Comparison of ENCODE assay signal across 8 mouse cellular contexts in the genomic region with DNA sequence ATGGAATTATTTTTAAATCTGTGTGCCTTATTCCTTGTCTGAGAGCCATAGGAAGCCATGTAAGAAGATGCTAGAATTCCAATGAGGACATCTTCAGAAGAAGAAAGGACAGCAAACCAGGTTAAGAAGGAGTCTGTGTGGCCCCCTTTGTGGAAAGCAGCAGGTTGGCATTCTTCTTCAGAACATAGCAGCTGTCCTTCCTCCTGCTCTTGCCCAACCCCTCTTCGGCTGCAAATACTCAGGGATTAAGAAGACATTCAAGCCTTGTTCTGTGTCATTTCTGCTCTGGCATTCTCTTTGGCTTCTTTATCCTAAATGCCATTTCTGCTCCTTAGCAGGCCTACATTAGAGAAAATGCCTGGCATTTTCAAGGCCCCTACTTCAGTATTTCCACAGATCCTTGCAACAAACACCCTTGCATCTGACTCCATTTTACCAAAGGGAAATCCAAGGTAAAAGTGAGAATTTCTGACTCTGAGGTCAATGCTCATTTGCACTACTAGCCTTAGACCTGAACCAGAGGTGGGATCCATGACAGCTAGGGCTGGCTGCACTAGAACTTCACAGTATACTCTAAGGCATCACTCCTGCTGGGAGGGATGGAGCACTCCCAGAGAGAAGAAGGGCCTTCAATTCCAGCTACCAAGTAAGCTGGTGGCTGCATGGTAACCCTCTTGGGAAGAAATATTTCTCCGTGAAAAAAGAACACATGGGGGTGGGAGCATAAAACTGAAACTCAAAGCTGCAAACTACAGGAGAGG. TPM values are rescaled to one million over a fixed set of nuclear protein-coding genes. Genes with fewer than 3 reads are reported as not detected.
DNase-seq lines count a peak whose midpoint lies in the region; ATAC-seq and TF ChIP-seq lines count a peak whose summit lies in the region.

No protein-coding gene starts in this region.

- no peak for ATAC-seq in intestine, embryonic 14.5 days (replicated peaks; ENCODE audit: low FRiP score, low TSS enrichment, low read depth)
- ATAC-seq in intestine, postnatal 0 days = no peak
- ATAC-seq in embryonic facial prominence, embryonic 11.5 days (replicated peaks; ENCODE audit: insufficient number of reproducible peaks, low FRiP score, low TSS enrichment, low read depth) = 0 out of 2 replicates have a peak, but pooled peaks have one; percentile 24
- ATAC-seq in heart, embryonic 16.5 days (replicated peaks; ENCODE audit: extremely low read depth, insufficient read depth, low FRiP score) = no peak
- no peak for ATAC-seq in midbrain, embryonic 13.5 days

- H3K4me3 ChIP-seq in intestine, embryonic 14.5 days (ENCODE audit: low read depth, low read length) = no peak overlapping the region
- no peak overlapping the region for H3K4me3 ChIP-seq in intestine, postnatal 0 days (ENCODE audit: low read depth, low read length)
- no peak overlapping the region for H3K4me3 ChIP-seq in embryonic facial prominence, embryonic 11.5 days (ENCODE audit: low read depth, low read length)
- H3K4me3 ChIP-seq in heart, embryonic 16.5 days (ENCODE audit: low read length) = no peak overlapping the region
- no peak overlapping the region for H3K4me3 ChIP-seq in midbrain, embryonic 13.5 days (replicated peaks)

- H3K36me3 ChIP-seq in intestine, embryonic 14.5 days (ENCODE audit: control insufficient read depth, insufficient read depth, low read length) = no peaks in the 10 kb centered on the region
- H3K36me3 ChIP-seq in intestine, postnatal 0 days (ENCODE audit: control insufficient read depth, insufficient read depth) = no peaks in the 10 kb centered on the region
- H3K36me3 ChIP-seq in embryonic facial prominence, embryonic 11.5 days (replicated peaks; ENCODE audit: control insufficient read depth, insufficient read depth, low read depth, low read length) = no peaks in the 10 kb centered on the region
- no peaks in the 10 kb centered on the region for H3K36me3 ChIP-seq in heart, embryonic 16.5 days (ENCODE audit: control insufficient read depth, insufficient read depth)
- no peaks in the 10 kb centered on the region for H3K36me3 ChIP-seq in midbrain, embryonic 13.5 days

- H3K9me3 ChIP-seq in intestine, embryonic 14.5 days (ENCODE audit: control insufficient read depth, low read length) = no peaks in the 10 kb centered on the region
- no peaks in the 10 kb centered on the region for H3K9me3 ChIP-seq in intestine, postnatal 0 days (ENCODE audit: control insufficient read depth)
- H3K9me3 ChIP-seq in embryonic facial prominence, embryonic 11.5 days (replicated peaks; ENCODE audit: control insufficient read depth, low read length) = no peaks in the 10 kb centered on the region
- no peaks in the 10 kb centered on the region for H3K9me3 ChIP-seq in heart, embryonic 16.5 days (replicated peaks; ENCODE audit: control insufficient read depth, low read length)
- H3K9me3 ChIP-seq in midbrain, embryonic 13.5 days = no peaks in the 10 kb centered on the region

- peak overlapping the region; percentile 19; the same call in 1 of the 2 replicates for H3K27ac ChIP-seq in intestine, embryonic 14.5 days (ENCODE audit: low read depth)
- H3K27ac ChIP-seq in intestine, postnatal 0 days (ENCODE audit: low read depth, low read length) = no peak overlapping the region
- no peak overlapping the region for H3K27ac ChIP-seq in embryonic facial prominence, embryonic 11.5 days (replicated peaks; ENCODE audit: low read depth, low read length)
- peak overlapping the region; percentile 88 for H3K27ac ChIP-seq in heart, embryonic 16.5 days (ENCODE audit: low read length)
- peak overlapping the region; percentile 63 for H3K27ac ChIP-seq in midbrain, embryonic 13.5 days

- WGBS in intestine, embryonic 14.5 days = 26% methylated on average over 2 of the region's 2 CpGs
- 26% methylated on average over 2 of the region's 2 CpGs for WGBS in intestine, postnatal 0 days
- 28% methylated on average over 2 of the region's 2 CpGs for WGBS in embryonic facial prominence, embryonic 11.5 days
- WGBS in heart, embryonic 16.5 days = 32% methylated on average over 2 of the region's 2 CpGs
- 10% methylated on average over 2 of the region's 2 CpGs for WGBS in midbrain, embryonic 13.5 days

- H3K4me1 ChIP-seq in intestine, embryonic 14.5 days (replicated peaks; ENCODE audit: control insufficient read depth, insufficient read depth, low read length) = peaks cover 40% of the 10 kb centered on the region
- H3K4me1 ChIP-seq in intestine, postnatal 0 days (replicated peaks; ENCODE audit: control insufficient read depth, insufficient read depth, low read length) = no peaks in the 10 kb centered on the region; the same call in 1 of the 2 replicates
- no peaks in the 10 kb centered on the region for H3K4me1 ChIP-seq in embryonic facial prominence, embryonic 11.5 days (ENCODE audit: control insufficient read depth, insufficient read depth, low read length)
- peaks cover 68% of the 10 kb centered on the region for H3K4me1 ChIP-seq in heart, embryonic 16.5 days (ENCODE audit: control insufficient read depth, insufficient read depth, low read length)
- H3K4me1 ChIP-seq in midbrain, embryonic 13.5 days (replicated peaks) = peaks cover 68% of the 10 kb centered on the region

- no peak overlapping the region for H3K9ac ChIP-seq in intestine, embryonic 14.5 days (ENCODE audit: low read length)
- no peak overlapping the region for H3K9ac ChIP-seq in intestine, postnatal 0 days (ENCODE audit: low read depth, low read length)
- no peak overlapping the region for H3K9ac ChIP-seq in embryonic facial prominence, embryonic 11.5 days (replicated peaks; ENCODE audit: low read length)
- peak overlapping the region; percentile 67; the same call in 1 of the 2 replicates for H3K9ac ChIP-seq in heart, embryonic 16.5 days (ENCODE audit: low read length)
- H3K9ac ChIP-seq in midbrain, embryonic 13.5 days (replicated peaks) = no peak overlapping the region

- DNase-seq in intestine, embryonic 14.5 days (ENCODE audit: low spot score) = no peak
- DNase-seq in embryonic facial prominence, embryonic 11.5 days (ENCODE audit: low spot score) = no peak
- no peak for DNase-seq in right cerebral cortex, postnatal 4 days
- no peak for DNase-seq in T-cell, adult 2 months (ENCODE audit: low spot score)
- DNase-seq in urinary bladder, postnatal 10 days (ENCODE audit: low spot score) = no peak

- peak overlapping the region; percentile 7 for H3K4me2 ChIP-seq in intestine, embryonic 14.5 days (ENCODE audit: low read length)
- no peak overlapping the region for H3K4me2 ChIP-seq in intestine, postnatal 0 days (replicated peaks; ENCODE audit: low read depth)
- no peak overlapping the region for H3K4me2 ChIP-seq in embryonic facial prominence, embryonic 11.5 days (ENCODE audit: low read depth, low read length)
- peak overlapping the region; percentile 35 for H3K4me2 ChIP-seq in heart, embryonic 16.5 days (ENCODE audit: low read depth, low read length)
- H3K4me2 ChIP-seq in midbrain, embryonic 13.5 days (replicated peaks) = no peak overlapping the region

- TF ChIP-seq CTCF in intestine, postnatal 0 days (IDR thresholded peaks at IDR 0.05; ENCODE audit: low read depth) = no peak

- no peaks in the 10 kb centered on the region for H3K27me3 ChIP-seq in intestine, embryonic 14.5 days (replicated peaks; ENCODE audit: control insufficient read depth, insufficient read depth, low read length)
- H3K27me3 ChIP-seq in intestine, postnatal 0 days (replicated peaks; ENCODE audit: control insufficient read depth, insufficient read depth, low read length) = no peaks in the 10 kb centered on the region
- no peaks in the 10 kb centered on the region for H3K27me3 ChIP-seq in embryonic facial prominence, embryonic 11.5 days (ENCODE audit: control insufficient read depth, insufficient read depth, low read length)
- no peaks in the 10 kb centered on the region for H3K27me3 ChIP-seq in heart, embryonic 16.5 days (ENCODE audit: control insufficient read depth, insufficient read depth, low read length)
- no peaks in the 10 kb centered on the region for H3K27me3 ChIP-seq in midbrain, embryonic 13.5 days

RNA-seq across cellular contexts. Expression of gene Znrf3, which starts 29.6 kb away (rescaled TPM):
- polyA plus RNA-seq in intestine, embryonic 14.5 days (2014; fragmentation: Nextera tagmentation; extraction: Ambion mirVana) = 12.0 and 12.8 TPM in 2 replicates
- polyA plus RNA-seq in intestine, postnatal 0 days (2015; fragmentation: Nextera tagmentation; extraction: Ambion mirVana) = 3.2 and 3.5 TPM in 2 replicates
- polyA plus RNA-seq in embryonic facial prominence, embryonic 11.5 days (2014; fragmentation: Nextera tagmentation; extraction: Ambion mirVana) = 11.7 and 12.0 TPM in 2 replicates
- 6.5 and 7.3 TPM in 2 replicates for polyA plus RNA-seq in heart, embryonic 16.5 days (2015; fragmentation: Nextera tagmentation; extraction: Ambion mirVana)
- polyA plus RNA-seq in midbrain, embryonic 13.5 days (2015; fragmentation: Nextera tagmentation; extraction: Ambion mirVana) = 8.0 and 9.6 TPM in 2 replicates

Comparison
In these comparisons a context has a peak if more than half of its experiments do, and no peak if none do; other contexts are left out.
1. H3K27ac ChIP-seq: peak in intestine, embryonic 14.5 days (single experiment), heart, embryonic 16.5 days (single experiment) and midbrain, embryonic 13.5 days (single experiment); none in intestine, postnatal 0 days (single experiment) and embryonic facial prominence, embryonic 11.5 days (single experiment).
2. H3K4me2 ChIP-seq: peak in intestine, embryonic 14.5 days (single experiment) and heart, embryonic 16.5 days (single experiment); none in intestine, postnatal 0 days (single experiment), embryonic facial prominence, embryonic 11.5 days (single experiment) and midbrain, embryonic 13.5 days (single experiment).